Mouse (Mus musculus): ENCODE measurements around the gene Clic3. TPM values are rescaled to one million over a fixed set of nuclear protein-coding genes. Genes with fewer than 3 reads are reported as not detected.

The Clic3 gene
- polyA plus RNA-seq, 1 experiment from 2014 or later, result 0.57 TPM

GRCm38 (mm10) chr2:25484901-25485647, 28.4 kb downstream of the Clic3 start:
- Histone ChIP-seq H3K27me3 (ENCODE audit: control insufficient read depth, insufficient read depth, low read length) (no peaks in the 10 kb centered on the region), H3K36me3 (ENCODE audit: control insufficient read depth, insufficient read depth, low read length) (no peaks in the 10 kb centered on the region), H3K9me3 (ENCODE audit: control insufficient read depth, low read length) (no peaks in the 10 kb centered on the region), H3K27ac (ENCODE audit: low read depth, low read length) (no peak overlapping the region), H3K4me2 (replicated peaks; ENCODE audit: low read depth, low read length) (no peak overlapping the region), H3K4me3 (ENCODE audit: low read depth, low read length) (no peak overlapping the region), H3K9ac (ENCODE audit: low read depth, low read length) (no peak overlapping the region), H3K4me1 (replicated peaks; ENCODE audit: control insufficient read depth, insufficient read depth, low read length) (no peaks in the 10 kb centered on the region)
- 78% methylated on average over 11 of the region's 11 CpGs for WGBS
- no peak for DNase-seq (ENCODE audit: low spot score)
- ATAC-seq (ENCODE audit: low FRiP score), result no peak

DNA sequence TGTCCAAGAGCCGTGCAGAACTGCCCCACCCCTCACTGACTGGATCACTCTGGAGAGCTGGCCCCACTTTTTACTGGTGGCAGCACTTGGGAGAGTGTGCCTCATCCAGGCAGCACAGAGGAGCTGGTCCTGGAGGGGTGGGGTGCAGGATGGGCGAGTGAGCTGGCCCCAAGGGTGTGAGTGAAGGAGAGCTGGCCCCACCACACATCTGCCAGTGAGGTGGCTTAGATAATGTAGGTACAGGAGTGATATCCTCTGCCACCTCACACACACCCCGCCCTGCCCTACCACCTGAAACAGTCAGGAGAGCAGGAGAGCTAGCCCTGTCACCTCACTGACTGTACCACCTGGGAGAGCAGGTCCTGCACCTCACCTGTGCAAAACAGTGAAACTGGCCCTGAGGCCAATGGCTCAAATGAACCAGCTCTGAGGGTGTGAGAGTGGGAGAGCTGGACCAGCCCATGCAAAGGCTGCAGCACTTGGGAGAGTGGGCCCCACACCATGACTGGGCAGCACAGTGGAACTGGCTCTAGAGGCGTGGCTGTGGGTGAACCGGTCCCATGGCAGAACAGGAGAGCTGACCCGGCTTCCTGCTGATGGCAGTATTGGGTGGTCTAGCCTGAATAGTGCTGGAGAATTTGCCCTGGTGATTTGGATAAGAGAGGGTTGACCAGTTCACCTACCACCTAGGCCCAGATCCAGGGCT, 31.5 kb downstream of the Clic3 start:
- ATAC-seq (ENCODE audit: low FRiP score), result no peak
- no peaks in the 10 kb centered on the region for H3K27me3 ChIP-seq (ENCODE audit: control insufficient read depth, insufficient read depth, low read length)
- 77% methylated on average over 6 of the region's 6 CpGs for WGBS

GRCm38 (mm10) chr2:25488671-25489068, 32.0 kb downstream of the Clic3 start:
- 81% methylated on average over 7 of the region's 7 CpGs for WGBS
- ATAC-seq (ENCODE audit: low FRiP score) (no peak), DNase-seq (ENCODE audit: low spot score) (no peak)
- H3K9me3 ChIP-seq (ENCODE audit: control insufficient read depth, low read length), result no peaks in the 10 kb centered on the region
- no peaks in the 10 kb centered on the region for H3K36me3 ChIP-seq (ENCODE audit: control insufficient read depth, insufficient read depth, low read length)
- no peaks in the 10 kb centered on the region for H3K4me1 ChIP-seq (replicated peaks; ENCODE audit: control insufficient read depth, insufficient read depth, low read length)
- no peak overlapping the region for H3K4me3 ChIP-seq (ENCODE audit: low read depth, low read length)
- no peak overlapping the region for H3K4me2 ChIP-seq (replicated peaks; ENCODE audit: low read depth, low read length)
- H3K27ac ChIP-seq (ENCODE audit: low read depth, low read length), result no peak overlapping the region
- no peak overlapping the region for H3K9ac ChIP-seq (ENCODE audit: low read depth, low read length)
- no peaks in the 10 kb centered on the region for H3K27me3 ChIP-seq (ENCODE audit: control insufficient read depth, insufficient read depth, low read length)

More for the DNA sequence above, 31.5 kb downstream of the Clic3 start:
- no peak overlapping the region for H3K9ac ChIP-seq (ENCODE audit: low read depth, low read length)
- H3K4me2 ChIP-seq (replicated peaks; ENCODE audit: low read depth, low read length), result no peak overlapping the region
- H3K36me3 ChIP-seq (ENCODE audit: control insufficient read depth, insufficient read depth, low read length), result no peaks in the 10 kb centered on the region
- H3K9me3 ChIP-seq (ENCODE audit: control insufficient read depth, low read length), result no peaks in the 10 kb centered on the region
- H3K4me3 ChIP-seq (ENCODE audit: low read depth, low read length), result no peak overlapping the region
- H3K27ac ChIP-seq (ENCODE audit: low read depth, low read length), result no peak overlapping the region
- DNase-seq (ENCODE audit: low spot score), result no peak
- H3K4me1 ChIP-seq (replicated peaks; ENCODE audit: control insufficient read depth, insufficient read depth, low read length), result no peaks in the 10 kb centered on the region

GRCm38 (mm10) chr2:25492988-25493387, 36.4 kb downstream of the Clic3 start:
- no peak overlapping the region for H3K27ac ChIP-seq (ENCODE audit: low read depth, low read length)
- H3K4me3 ChIP-seq (ENCODE audit: low read depth, low read length), result no peak overlapping the region
- H3K4me2 ChIP-seq (replicated peaks; ENCODE audit: low read depth, low read length), result no peak overlapping the region
- no peaks in the 10 kb centered on the region for H3K27me3 ChIP-seq (ENCODE audit: control insufficient read depth, insufficient read depth, low read length)
- no peak overlapping the region for H3K9ac ChIP-seq (ENCODE audit: low read depth, low read length)
- no peaks in the 10 kb centered on the region for H3K36me3 ChIP-seq (ENCODE audit: control insufficient read depth, insufficient read depth, low read length)
- ATAC-seq (ENCODE audit: low FRiP score) (no peak), DNase-seq (ENCODE audit: low spot score) (no peak)
- no peaks in the 10 kb centered on the region for H3K4me1 ChIP-seq (replicated peaks; ENCODE audit: control insufficient read depth, insufficient read depth, low read length)
- H3K9me3 ChIP-seq (ENCODE audit: control insufficient read depth, low read length), result no peaks in the 10 kb centered on the region
- WGBS, result 82% methylated on average over 5 of the region's 5 CpGs

DNA sequence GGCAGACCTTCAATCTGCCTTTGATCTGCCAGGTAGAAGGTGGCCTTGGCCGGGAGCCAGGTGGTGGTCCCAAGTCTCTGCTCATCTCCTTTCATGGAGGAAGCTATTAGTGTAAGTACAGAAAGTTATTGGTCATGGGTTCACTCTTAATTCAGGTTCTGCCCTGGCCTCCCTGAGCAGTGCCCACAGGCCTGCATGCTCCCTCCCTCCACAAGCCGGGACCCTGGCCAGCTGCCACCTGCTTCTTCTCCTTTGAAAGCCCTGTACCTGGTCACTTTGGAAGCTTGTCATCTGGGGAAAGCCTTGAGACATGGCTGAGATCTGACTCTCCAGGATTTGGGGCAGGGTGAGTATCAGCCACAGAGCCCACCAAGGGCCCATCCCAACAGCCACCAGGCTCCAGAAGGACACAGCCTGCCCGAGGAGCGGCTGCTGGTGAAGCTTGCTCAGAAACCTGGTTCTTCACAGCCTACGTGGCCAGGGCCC, 36.9 kb downstream of the Clic3 start, which contains the start of gene Lcn12:
Gene Lcn12 (minus strand): TSS at position 436 of the 486 bp plus-strand sequence.
- Histone ChIP-seq H3K9me3 (ENCODE audit: control insufficient read depth, low read length) (no peaks in the 10 kb centered on the region), H3K4me1 (replicated peaks; ENCODE audit: control insufficient read depth, insufficient read depth, low read length) (no peaks in the 10 kb centered on the region), H3K36me3 (ENCODE audit: control insufficient read depth, insufficient read depth, low read length) (no peaks in the 10 kb centered on the region), H3K27me3 (ENCODE audit: control insufficient read depth, insufficient read depth, low read length) (no peaks in the 10 kb centered on the region), H3K9ac (ENCODE audit: low read depth, low read length) (no peak within 1 kb of the TSS), H3K4me3 (ENCODE audit: low read depth, low read length) (no peak within 1 kb of the TSS), H3K27ac (ENCODE audit: low read depth, low read length) (no peak within 1 kb of the TSS), H3K4me2 (replicated peaks; ENCODE audit: low read depth, low read length) (no peak within 1 kb of the TSS)
- WGBS, result 93% methylated on average over 5 of the region's 5 CpGs
- ATAC-seq (ENCODE audit: low FRiP score), result no peak
- DNase-seq (ENCODE audit: low spot score), result no peak

DNA sequence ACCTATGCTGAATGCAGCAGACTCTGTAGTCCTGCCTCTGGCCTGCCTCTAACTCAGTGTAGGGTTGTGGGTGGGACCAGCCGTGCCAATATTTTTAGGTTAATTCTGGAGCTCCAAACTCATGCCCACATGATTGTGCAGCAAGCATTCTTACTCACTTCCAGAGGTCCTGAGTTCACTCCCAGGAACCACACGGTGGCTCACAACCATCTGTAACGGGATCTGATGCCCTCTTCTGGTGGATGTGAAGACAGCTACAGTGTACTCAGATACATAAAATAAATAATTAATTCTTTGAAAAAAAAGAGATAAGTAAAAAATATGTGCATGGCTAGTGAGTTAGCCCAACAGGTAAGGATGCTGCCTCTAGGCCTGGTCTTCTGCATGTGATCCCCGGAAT, 39.8 kb downstream of the Clic3 start:
- Histone ChIP-seq H3K9me3 (ENCODE audit: control insufficient read depth, low read length) (no peaks in the 10 kb centered on the region), H3K27me3 (ENCODE audit: control insufficient read depth, insufficient read depth, low read length) (no peaks in the 10 kb centered on the region), H3K27ac (ENCODE audit: low read depth, low read length) (no peak overlapping the region), H3K36me3 (ENCODE audit: control insufficient read depth, insufficient read depth, low read length) (no peaks in the 10 kb centered on the region), H3K4me3 (ENCODE audit: low read depth, low read length) (no peak overlapping the region), H3K4me2 (replicated peaks; ENCODE audit: low read depth, low read length) (no peak overlapping the region), H3K9ac (ENCODE audit: low read depth, low read length) (no peak overlapping the region), H3K4me1 (replicated peaks; ENCODE audit: control insufficient read depth, insufficient read depth, low read length) (peaks cover 2% of the 10 kb centered on the region; the same call in 1 of the 2 replicates)
- ATAC-seq (ENCODE audit: low FRiP score) (no peak), DNase-seq (ENCODE audit: low spot score) (peak; percentile 41)
- 49% methylated on average over 4 of the region's 4 CpGs for WGBS

DNA sequence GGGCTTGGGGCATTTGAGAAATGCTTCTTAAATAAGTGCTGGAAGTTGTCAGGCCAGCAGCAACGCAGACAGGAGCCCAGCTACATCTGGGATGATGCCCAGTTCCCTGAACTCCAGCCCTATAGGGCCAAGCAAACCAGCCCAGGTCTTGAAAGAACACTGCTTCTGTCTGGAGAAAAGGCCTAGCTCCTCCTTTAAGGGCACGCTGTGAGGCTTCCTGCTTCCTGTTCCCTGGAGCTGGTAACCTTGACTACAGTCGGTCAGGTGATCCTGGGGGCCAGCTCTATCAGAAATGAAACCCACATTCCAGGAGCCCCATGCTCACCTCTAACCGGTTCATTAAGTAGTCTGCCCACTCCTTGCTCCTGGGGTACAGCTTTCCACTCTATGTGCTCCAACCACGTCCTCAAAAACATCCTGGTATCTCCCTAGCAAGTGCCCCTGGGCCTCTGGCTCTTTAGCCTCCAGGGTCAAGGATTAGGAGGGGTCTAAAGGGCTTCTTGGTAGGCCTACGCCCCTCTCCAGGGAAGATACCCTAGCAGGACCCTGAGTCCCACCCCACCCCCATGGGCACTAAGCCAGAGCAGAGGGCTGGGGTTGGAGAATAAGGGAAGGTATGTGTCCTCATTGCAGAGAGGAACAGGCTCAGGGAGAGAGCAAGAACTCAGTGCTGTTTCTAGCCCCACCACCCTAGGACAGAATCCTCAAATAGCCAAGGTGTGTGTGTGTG, 41.4 kb downstream of the Clic3 start:
- no peak overlapping the region for H3K9ac ChIP-seq (ENCODE audit: low read depth, low read length)
- no peak for ATAC-seq (ENCODE audit: low FRiP score)
- H3K36me3 ChIP-seq (ENCODE audit: control insufficient read depth, insufficient read depth, low read length), result no peaks in the 10 kb centered on the region
- H3K9me3 ChIP-seq (ENCODE audit: control insufficient read depth, low read length), result no peaks in the 10 kb centered on the region
- DNase-seq (ENCODE audit: low spot score), result no peak
- H3K27me3 ChIP-seq (ENCODE audit: control insufficient read depth, insufficient read depth, low read length), result no peaks in the 10 kb centered on the region
- H3K27ac ChIP-seq (ENCODE audit: low read depth, low read length), result no peak overlapping the region
- H3K4me3 ChIP-seq (ENCODE audit: low read depth, low read length), result no peak overlapping the region
- no peak overlapping the region for H3K4me2 ChIP-seq (replicated peaks; ENCODE audit: low read depth, low read length)
- peaks cover 4% of the 10 kb centered on the region; the same call in 1 of the 2 replicates for H3K4me1 ChIP-seq (replicated peaks; ENCODE audit: control insufficient read depth, insufficient read depth, low read length)
- 59% methylated on average over 6 of the region's 6 CpGs for WGBS

DNA sequence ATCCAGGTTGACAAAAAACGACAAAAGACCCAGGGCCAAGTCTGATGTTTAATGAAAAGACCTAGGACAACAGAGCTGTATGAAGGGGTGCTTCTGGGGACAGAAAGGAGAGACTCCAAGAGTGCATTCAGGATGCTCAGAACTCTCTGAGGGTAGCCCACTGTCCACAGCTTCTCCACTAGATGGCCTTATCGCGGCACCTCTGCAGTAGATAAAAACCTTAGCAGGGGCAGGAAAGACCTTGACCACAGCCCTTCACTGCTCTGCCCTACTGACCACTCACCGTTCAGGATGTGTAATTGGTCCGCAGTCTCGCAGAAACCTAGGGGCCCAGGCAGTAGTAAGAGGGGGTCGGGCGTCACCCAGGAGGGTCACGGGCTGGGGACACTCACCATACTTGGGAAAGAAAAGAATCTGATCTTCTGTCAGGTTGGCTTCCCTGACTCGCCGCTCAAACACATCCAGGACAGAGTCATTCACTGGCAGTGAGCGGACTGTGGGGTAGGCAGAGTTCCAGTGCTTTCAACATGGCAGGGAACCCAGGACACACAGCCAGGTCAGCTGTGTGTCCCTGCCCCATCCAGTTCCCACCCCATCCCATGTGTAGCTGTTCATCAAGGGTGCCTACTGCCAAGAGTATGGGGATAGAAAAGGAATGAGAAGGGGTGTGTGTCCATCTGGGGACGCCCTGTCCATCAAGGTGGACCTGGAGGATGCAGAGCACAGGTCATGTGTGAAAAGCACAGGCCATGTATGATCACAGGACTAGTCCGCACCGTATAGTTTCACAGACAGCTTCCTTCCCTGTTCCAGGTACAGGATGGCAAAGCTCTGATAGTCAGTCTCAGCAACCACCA, 42.2 kb downstream of the Clic3 start:
- ATAC-seq (ENCODE audit: low FRiP score) (no peak), DNase-seq (ENCODE audit: low spot score) (no peak)
- no peaks in the 10 kb centered on the region for H3K36me3 ChIP-seq (ENCODE audit: control insufficient read depth, insufficient read depth, low read length)
- no peaks in the 10 kb centered on the region for H3K27me3 ChIP-seq (ENCODE audit: control insufficient read depth, insufficient read depth, low read length)
- no peak overlapping the region for H3K27ac ChIP-seq (ENCODE audit: low read depth, low read length)
- 75% methylated on average over 15 of the region's 15 CpGs for WGBS
- no peak overlapping the region for H3K4me2 ChIP-seq (replicated peaks; ENCODE audit: low read depth, low read length)
- no peak overlapping the region for H3K9ac ChIP-seq (ENCODE audit: low read depth, low read length)
- H3K4me3 ChIP-seq (ENCODE audit: low read depth, low read length), result no peak overlapping the region
- peaks cover 4% of the 10 kb centered on the region; the same call in 1 of the 2 replicates for H3K4me1 ChIP-seq (replicated peaks; ENCODE audit: control insufficient read depth, insufficient read depth, low read length)
- H3K9me3 ChIP-seq (ENCODE audit: control insufficient read depth, low read length), result no peaks in the 10 kb centered on the region
